Mouse (Mus musculus): ENCODE data around the gene Sohlh1. TPM values are rescaled to one million over a fixed set of nuclear protein-coding genes. Genes with fewer than 3 reads are reported as not detected.

Gene Sohlh1
- not detected for total RNA-seq (2023)

DNA sequence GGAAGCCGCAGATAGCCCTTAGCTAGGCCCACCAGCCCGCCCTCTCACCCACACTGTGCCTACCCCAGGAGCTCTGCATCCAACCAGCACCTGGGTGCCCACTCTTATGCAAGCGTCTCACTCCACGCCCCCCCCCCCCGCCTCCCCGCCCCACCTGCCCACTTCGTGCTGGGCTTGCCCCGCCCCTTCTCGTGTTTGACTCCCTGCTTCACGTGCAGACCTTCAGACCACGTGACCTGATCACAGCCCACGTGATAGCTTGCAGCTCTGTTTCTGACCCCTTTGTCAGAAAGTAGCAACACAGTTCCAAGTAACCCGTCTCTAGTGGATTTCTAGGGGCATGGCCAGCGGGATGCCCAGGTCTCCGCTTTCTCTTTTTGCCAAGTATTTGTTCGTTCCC is at the start of gene Sohlh1:
Gene Sohlh1, minus strand, starts transcription at position 23 of the 400 bp plus-strand sequence.

DNA sequence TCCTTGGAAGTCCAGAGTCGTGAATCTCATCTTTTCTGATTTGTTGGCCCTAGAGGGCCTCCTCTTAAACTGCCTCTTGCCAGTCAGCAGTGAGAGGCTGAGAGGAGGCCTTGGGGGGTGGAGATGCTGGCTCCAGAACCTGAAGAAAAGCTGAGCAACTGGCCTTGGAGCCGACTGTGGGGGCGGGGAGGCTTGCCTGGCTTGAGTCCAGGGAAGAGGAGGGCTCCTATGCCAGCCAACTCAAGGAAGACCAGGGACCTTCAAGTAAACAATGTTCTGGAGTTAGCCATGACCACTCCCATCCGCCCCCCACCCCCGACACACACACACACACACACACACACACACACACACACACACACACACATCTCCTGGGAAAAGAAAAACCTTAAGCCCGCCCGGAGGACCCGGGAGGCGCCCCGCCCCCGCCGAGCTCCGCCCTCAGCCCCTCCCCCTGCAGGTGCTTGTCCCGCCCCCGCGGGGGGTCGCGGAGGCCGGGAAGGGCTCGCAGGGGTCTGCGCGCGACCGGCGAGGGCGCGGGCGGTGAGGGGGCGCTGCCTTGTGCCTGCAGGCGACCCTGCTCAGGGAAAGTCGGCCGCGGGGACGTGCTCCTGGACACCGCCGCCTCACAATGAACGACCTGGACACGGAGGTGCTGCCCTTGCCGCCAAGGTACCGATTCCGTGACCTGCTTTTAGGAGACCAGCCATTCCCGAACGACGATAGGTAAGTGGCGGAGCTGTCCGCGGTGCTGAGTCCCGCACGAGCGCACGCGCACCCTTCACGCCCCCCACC is 16.5 kb upstream of the Sohlh1 start, which contains the start of gene Kcnt1:
Gene Kcnt1, plus strand, starts transcription at position 398 of the 795 bp plus-strand sequence.

DNA sequence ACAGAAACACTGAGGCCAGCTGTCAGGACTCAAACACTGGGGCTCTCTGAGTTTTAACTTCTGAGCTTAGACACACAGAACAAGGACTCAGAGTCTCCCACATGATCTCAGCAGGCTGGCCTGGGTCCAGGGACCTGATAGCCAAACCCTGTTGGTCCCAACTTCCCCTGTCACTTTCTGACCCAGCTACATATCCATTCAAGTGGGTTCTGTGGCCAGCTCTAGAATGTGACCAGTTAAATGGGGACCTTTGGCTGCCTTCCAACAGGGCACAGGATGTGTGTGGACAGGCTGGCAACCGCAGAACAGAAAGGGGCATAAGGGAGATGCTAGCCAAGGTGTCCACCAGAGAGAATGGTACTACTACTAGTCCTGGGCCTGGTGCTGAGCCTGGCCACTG is 24.2 kb downstream of the Sohlh1 start, which contains the start of gene Lcn9:
Gene Lcn9, plus strand, starts transcription at position 348 of the 400 bp plus-strand sequence.

DNA sequence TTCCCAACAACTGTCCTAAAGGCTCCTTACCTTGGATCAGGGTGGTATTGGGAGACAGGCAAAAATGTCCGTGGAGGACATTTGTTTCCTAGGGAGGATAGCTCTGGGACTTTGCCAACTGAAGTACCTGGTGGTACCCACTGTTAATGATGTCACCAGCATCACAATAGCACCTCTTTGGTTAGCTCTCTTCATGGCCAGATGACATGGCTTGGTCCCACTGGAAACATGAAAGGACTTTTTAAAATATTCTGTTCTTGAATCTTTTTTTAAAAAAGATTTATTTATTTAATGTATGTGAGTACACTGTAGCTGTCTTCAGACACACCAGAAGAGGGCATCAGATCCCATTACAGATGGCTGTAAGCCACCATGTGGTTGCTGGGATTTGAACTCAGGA is 31.3 kb downstream of the Sohlh1 start, which contains the start of gene Glt6d1:
Gene Glt6d1, minus strand, starts transcription at position 101 of the 400 bp plus-strand sequence.

Other genes with a start within 250 kb of the Sohlh1 start
- gene Rabl6, start 238.7 kb downstream of the Sohlh1 start, total RNA-seq (2023): 115 TPM
- gene Ccdc183, start 229.6 kb downstream of the Sohlh1 start, total RNA-seq (2023): not detected
- 0.80 TPM for gene Tmem141, start 225.2 kb downstream of the Sohlh1 start, total RNA-seq (2023)
- 2.1 TPM for gene Fcna, start 219.2 kb downstream of the Sohlh1 start, total RNA-seq (2023)
- gene Lcn8, start 194.1 kb downstream of the Sohlh1 start, total RNA-seq (2023): not detected
- gene Lcn5, start 189.3 kb downstream of the Sohlh1 start, total RNA-seq (2023): not detected
- gene Lcn6, start 170.5 kb downstream of the Sohlh1 start, total RNA-seq (2023): not detected
- gene Lcn10, start 164.5 kb downstream of the Sohlh1 start, total RNA-seq (2023): not detected
- gene Obp2a, start 147.2 kb downstream of the Sohlh1 start, total RNA-seq (2023): not detected
- gene Bmyc, start 140.5 kb downstream of the Sohlh1 start, total RNA-seq (2023): 16.7 TPM
- not detected for gene Obp2b, start 110.2 kb downstream of the Sohlh1 start, total RNA-seq (2023)
- gene Lcn3, start 81.7 kb downstream of the Sohlh1 start, total RNA-seq (2023): not detected
- gene Lcn11, start 70.2 kb downstream of the Sohlh1 start, total RNA-seq (2023): not detected
- not detected for gene Gm13539, start 65.0 kb downstream of the Sohlh1 start, total RNA-seq (2023)
- not detected for gene Glt6d1, start 31.4 kb downstream of the Sohlh1 start, total RNA-seq (2023)
- not detected for gene Lcn9, start 24.1 kb downstream of the Sohlh1 start, total RNA-seq (2023)
- not detected for gene Kcnt1, start 16.5 kb upstream of the Sohlh1 start, total RNA-seq (2023)
- gene Camsap1, start 136.0 kb upstream of the Sohlh1 start, total RNA-seq (2023): 38.6 TPM
- gene Ubac1, start 174.5 kb upstream of the Sohlh1 start, total RNA-seq (2023): 36.3 TPM

All from CD8-positive naive resting alpha-beta T cell, adult 57 days (primary cell).